Mouse (Mus musculus): ENCODE results near the gene Snx18.
A peak's percentile ranks its signal among the peaks of the same experiment; 100 is the strongest.

Gene Snx18

GRCm38 (mm10) chr13:113597616-113598015 lies 20.7 kb downstream of the Snx18 start:
- DNase-seq (ENCODE audit: low read depth) = no peak

GRCm38 (mm10) chr13:113596821-113597541 lies 21.4 kb downstream of the Snx18 start:
- no peak for DNase-seq (ENCODE audit: low read depth)

DNA sequence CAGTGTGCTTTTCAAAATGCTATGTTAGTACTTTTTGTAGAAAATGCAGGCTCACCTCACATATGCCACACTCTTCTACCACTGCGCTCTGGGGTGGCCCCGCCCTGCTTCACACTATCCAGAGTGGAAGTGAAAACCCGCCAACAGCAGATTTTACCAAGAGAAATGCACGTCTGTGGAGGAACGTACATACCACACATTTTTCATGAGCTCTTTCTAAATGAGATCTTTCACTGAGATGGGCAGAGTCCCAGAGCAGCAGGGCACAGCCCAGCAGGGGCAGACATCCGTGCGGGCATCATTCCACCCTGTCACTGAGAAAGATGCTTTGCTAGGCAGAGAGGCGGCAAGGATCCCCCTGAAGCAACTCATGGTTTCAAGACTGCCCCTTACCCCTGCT lies 22.4 kb downstream of the Snx18 start:
- DNase-seq (ENCODE audit: low read depth) = peak; percentile 57

DNA sequence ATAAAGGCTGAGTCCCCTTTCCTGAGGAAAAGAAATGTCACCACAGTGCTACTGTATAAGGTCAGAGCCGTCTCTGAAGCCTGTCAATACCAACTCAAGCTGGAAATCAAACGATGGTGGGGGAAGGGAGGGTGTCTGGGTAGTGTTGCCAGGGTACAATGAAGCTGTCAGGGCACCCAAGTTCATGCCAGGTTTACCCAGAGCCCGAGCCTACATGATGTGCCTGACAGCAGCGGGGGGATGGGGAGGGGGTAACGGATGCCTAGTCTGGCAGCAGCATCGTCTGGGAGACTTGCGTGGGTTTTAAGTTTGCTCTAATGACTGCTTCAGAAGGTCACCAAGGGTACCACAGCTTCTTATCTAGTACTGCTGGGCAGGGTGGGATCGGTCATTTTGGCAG lies 23.1 kb downstream of the Snx18 start:
- no peak for DNase-seq (ENCODE audit: low read depth)

DNA sequence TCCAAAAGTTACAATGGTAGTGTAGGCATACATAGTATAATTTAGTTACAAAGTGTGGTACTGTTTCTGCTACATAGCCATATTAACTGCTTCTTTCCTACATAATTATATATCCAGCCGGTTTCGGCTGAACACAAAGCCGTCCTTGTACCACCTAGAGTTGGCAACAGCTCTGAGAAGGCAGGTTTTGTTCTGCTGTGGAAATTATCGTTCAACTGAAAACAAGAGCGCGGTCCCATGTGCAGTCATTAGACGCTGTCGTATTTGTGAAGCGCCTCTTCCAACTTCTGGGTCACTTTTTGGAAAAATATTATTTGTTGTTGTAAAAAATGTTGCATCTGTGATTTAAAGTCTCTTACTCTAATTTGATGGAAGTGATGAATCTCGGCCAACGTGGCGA lies 24.0 kb downstream of the Snx18 start:
- DNase-seq (ENCODE audit: low read depth) = no peak

- DNase-seq (ENCODE audit: low read depth) = no peak
Measured at GRCm38 (mm10) chr13:113593711-113594110, 24.7 kb downstream of the Snx18 start.

DNA sequence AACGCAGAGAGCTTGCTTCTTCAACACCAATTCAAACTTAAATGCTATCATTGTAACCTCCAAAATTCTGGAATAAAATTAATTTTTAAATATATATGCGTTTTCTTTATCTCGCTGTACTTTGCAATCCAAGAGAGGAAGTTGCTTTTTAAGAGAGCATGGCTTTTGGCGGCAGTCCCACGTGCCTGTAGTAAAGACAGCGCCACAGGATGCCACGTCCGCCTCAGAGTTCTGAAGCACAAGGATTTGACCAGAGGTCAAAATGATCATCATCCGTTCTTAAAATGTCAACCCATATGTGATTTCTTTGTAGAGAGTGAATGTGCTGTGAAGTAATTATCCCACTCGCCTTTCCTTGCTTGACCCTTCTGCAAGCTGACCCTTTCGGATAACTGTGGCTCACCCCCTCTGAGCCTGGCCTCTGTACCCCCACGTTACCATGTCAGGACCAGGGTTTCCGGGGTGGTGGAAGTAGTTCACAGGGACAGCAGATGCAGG lies 25.6 kb downstream of the Snx18 start:
- DNase-seq (ENCODE audit: low read depth) = no peak

DNA sequence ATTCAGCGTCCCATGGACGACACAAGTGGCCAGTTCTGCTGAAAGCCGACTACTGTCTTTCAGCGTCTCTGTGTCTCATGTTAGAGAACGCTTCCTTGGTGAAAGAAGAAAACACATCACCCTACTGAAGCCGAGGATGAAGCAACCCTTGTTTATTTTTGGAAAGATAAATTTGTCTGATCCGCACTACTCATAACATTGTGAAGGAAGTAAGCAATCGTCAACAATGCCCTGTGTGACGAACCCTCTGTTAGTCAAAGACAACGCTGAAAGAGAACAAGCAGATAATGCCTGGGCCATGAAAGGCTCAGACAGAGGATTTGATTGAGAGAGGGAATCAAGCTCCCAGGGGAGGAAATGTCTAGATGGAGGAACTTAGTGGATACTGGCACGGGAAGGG lies 27.0 kb downstream of the Snx18 start:
- no peak for DNase-seq (ENCODE audit: low read depth)

GRCm38 (mm10) chr13:113590216-113590615 lies 28.1 kb downstream of the Snx18 start:
- DNase-seq (ENCODE audit: low read depth) = no peak

DNA sequence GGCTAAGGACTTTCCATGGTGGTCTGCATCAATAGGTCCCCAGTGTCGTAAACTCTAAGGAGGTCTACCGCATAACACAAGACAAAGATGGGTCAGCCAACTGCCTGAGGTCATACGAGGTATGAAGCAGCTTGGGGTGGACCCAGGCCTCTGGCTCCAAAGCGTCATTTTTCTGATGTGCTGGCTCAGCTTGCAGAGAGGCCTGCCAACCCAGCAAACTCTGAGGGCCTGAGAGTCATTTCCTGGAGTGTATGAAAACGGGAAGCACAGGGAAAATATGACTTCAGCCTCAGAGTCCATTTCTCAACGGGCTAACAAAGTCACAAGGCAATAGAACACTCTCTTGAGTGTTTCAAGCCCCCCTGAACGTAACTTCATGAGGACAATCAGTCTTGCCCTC lies 28.9 kb downstream of the Snx18 start:
- no peak for DNase-seq (ENCODE audit: low read depth)

- DNase-seq (ENCODE audit: low read depth) = no peak
Measured at GRCm38 (mm10) chr13:113587200-113587936, 31.0 kb downstream of the Snx18 start.

GRCm38 (mm10) chr13:113585606-113586005 lies 32.8 kb downstream of the Snx18 start:
- DNase-seq (ENCODE audit: low read depth) = no peak

DNA sequence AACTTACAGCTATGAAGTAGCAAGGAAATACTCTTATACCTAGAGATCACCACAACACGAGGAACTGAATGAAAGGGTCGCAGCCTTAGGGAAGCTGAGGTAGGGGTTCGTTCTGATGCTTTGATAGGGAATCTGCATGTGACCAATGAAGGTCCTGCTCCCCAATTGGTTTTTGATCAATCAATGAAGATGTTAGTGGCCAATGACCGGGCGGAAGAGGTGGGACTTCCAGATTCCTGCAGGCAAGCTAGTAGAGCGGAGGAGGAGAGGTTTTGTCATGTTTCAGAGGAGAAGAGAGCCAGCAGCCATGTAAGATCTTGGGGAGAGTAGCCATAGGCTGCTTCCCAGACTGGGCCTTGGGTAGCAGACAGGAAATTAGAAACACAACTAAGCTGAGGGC lies 33.9 kb downstream of the Snx18 start:
- no peak for DNase-seq (ENCODE audit: low read depth)

GRCm38 (mm10) chr13:113583563-113583962 lies 34.8 kb downstream of the Snx18 start:
- DNase-seq (ENCODE audit: low read depth) = no peak

- DNase-seq (ENCODE audit: low read depth) = no peak
Measured at GRCm38 (mm10) chr13:113582024-113582423, 36.3 kb downstream of the Snx18 start.

DNA sequence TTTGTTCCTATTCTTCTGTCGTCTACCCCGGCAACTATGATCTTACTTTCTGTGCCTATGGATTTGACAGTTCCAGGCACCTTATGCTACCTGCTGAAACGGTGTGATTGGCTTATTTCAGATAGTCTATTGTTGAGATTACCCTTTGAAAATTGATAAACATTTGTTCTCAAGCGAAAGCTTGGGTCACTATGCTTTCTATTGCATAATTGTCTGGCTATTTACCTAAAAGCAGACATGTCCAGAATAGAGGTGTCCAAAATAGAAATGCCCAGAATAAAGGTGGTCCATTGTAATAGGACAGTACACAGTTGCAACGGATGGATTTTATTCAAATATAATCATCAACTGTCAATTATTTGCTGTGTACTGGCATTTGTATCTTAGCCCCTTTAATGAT lies 36.9 kb downstream of the Snx18 start:
- DNase-seq (ENCODE audit: low read depth) = no peak

- no peak for DNase-seq (ENCODE audit: low read depth)
Measured at GRCm38 (mm10) chr13:113580400-113580790, 38.0 kb downstream of the Snx18 start.

DNA sequence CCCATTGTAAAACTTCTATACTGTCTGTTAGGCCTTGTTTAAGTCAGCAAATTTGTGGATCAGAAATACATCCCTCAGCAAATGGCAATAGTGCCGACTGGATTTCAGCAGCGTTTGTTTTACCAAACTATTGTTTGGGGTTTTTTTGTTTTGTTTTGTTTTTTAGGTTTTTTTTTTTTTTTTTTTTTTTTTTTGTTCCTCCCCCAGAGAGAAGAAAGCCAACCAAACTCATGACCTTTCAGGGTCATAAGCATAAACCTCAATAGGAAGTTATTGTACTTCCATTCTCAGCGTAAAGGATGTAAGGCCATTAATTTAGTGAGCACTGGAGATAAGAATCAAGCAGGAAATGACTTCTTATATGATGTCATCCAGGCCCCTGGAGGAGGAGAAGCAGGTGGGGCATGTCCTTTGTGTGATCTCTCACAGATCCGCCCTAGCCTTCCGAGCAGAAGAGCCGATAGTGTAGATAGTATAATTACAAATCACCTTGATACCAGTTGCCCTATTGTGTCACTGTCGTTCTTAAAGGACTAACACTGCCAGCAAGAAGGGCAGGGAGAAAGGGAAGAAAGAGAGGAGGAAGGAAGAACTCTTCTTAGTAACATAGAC lies 38.5 kb downstream of the Snx18 start:
- DNase-seq (ENCODE audit: low read depth) = peak; percentile 94

GRCm38 (mm10) chr13:113574232-113574631 lies 44.1 kb downstream of the Snx18 start:
- peak; percentile 80 for DNase-seq (ENCODE audit: low read depth)

GRCm38 (mm10) chr13:113573377-113573776 lies 45.0 kb downstream of the Snx18 start:
- DNase-seq (ENCODE audit: low read depth) = no peak

DNA sequence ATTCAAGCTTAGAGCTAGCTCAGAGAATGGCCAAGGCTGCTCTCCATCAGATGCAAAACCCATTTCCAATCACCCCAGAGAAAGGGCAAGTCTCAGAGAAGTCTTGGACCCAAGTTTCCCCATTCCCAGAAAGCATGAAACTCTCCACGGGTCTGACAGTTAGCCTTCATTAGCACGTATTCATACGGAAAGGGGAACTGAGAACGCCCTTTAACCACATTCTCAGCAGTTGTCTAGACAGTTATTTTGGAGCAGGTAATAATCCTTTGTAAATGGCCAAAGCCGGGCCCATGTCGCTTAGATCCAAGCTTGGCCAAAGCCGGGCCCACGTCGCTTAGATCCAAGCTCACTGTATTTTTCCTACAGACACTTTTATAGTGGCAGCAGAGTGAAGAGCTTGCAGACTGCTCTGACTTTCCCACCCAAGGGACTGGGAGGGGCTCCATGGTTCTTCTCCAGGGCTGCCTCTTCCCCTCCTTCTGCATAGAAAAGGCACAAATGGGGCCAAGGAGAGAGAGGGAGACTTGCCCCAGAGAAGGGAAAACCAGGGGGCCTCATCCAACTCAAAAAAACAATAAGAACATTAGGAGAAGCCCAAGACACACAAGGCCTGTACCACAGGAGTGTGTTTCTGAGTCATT lies 46.2 kb downstream of the Snx18 start:
- DNase-seq (ENCODE audit: low read depth) = no peak

DNA sequence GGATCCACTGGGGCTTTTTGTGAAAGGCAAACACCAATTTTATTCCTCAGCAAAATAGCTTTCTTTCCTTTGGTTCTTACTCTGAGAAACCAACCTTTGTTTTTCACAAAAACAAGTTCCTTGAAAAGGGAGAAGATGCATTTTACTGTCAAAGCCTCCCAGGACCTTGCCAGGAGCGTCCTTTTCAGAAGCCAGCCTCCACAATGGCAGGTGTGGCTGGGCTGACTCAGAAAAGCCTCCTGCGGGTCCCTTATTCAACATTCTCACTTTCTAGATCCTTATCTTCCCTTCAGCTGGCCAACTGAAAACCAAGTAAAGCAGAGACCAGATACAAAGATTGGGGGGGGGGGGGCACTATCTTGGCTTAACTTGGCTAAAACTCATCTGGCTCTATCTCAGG lies 48.8 kb downstream of the Snx18 start:
- DNase-seq (ENCODE audit: low read depth) = no peak

DNA sequence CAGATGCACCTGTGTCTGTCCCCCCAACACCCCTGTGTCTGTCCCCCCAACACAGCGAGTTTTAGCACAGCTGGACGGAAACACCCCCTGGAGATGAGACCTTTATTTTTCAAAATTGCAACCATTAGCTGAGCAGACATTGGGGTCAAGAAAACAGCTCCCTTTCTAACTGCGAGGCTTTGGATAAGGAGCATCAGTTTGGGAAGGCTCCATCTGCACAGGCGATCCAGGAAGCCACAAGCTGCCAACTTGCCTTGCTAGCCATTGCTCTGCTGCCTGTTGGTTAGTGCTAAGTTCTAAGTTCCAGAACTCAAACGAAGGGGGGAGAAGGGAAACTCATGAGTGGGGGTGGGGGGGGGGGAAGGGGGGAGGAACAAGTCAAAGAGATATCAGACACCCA lies 51.4 kb downstream of the Snx18 start:
- DNase-seq (ENCODE audit: low read depth) = no peak

All from induced T-regulatory cell, adult 2 months (primary cell).